Mouse (Mus musculus) cerebellum, postnatal 4 days (tissue): ENCODE data around the gene Cnr2.
"Not testable (repeated sequence)": the region's sequence is repeated elsewhere in the genome, so short reads cannot be mapped to it uniquely, and the experiment has no call there.

Experiments used
- DNase-seq, 2 experiments: peaks; one replicate each; pipeline ENCODE4 v3.0.0; 2022; ENCODE audit warnings: low spot score in 2 of 2, mixed read lengths in 1 of 2

Cnr2 gene

GRCm38 (mm10) chr4:135930239-135930638 is 35.0 kb downstream of the Cnr2 start:
- DNase-seq: no peak

GRCm38 (mm10) chr4:135931832-135932231 is 36.6 kb downstream of the Cnr2 start:
- no peak for DNase-seq

- no peak for DNase-seq
These were observed 39.7 kb downstream of the Cnr2 start for GRCm38 (mm10) chr4:135934708-135935500.

- no peak for DNase-seq
These were observed 40.3 kb downstream of the Cnr2 start for GRCm38 (mm10) chr4:135935502-135935901.

GRCm38 (mm10) chr4:135938858-135939257 is 43.7 kb downstream of the Cnr2 start:
- no peak for DNase-seq

- not testable (repeated sequence) for DNase-seq
These were observed 45.8 kb downstream of the Cnr2 start for GRCm38 (mm10) chr4:135941026-135941425.

- no peak for DNase-seq
These were observed 47.0 kb downstream of the Cnr2 start for GRCm38 (mm10) chr4:135942193-135942592.

GRCm38 (mm10) chr4:135943389-135943788 is 48.2 kb downstream of the Cnr2 start:
- no peak for DNase-seq

- no peak for DNase-seq
These were observed 50.5 kb downstream of the Cnr2 start for GRCm38 (mm10) chr4:135945706-135946105.

GRCm38 (mm10) chr4:135946278-135946658 is 51.1 kb downstream of the Cnr2 start, which contains the start of gene Hmgcl:
Gene Hmgcl (plus strand): TSS chr4:135946448.
- DNase-seq: peak; percentile 80 to 92

- DNase-seq: no peak
These were observed 51.6 kb downstream of the Cnr2 start for GRCm38 (mm10) chr4:135946659-135947301.

GRCm38 (mm10) chr4:135948142-135948541 is 52.9 kb downstream of the Cnr2 start:
- no peak for DNase-seq

GRCm38 (mm10) chr4:135949475-135949874 is 54.3 kb downstream of the Cnr2 start:
- DNase-seq: no peak

- DNase-seq: no peak
These were observed 54.7 kb downstream of the Cnr2 start for GRCm38 (mm10) chr4:135949911-135950310.

GRCm38 (mm10) chr4:135950365-135950764 is 55.2 kb downstream of the Cnr2 start:
- DNase-seq: no peak

- no peak for DNase-seq
These were observed 56.3 kb downstream of the Cnr2 start for GRCm38 (mm10) chr4:135951505-135951904.

- DNase-seq: no peak
These were observed 58.0 kb downstream of the Cnr2 start for GRCm38 (mm10) chr4:135953179-135953578.

GRCm38 (mm10) chr4:135954241-135954640 is 59.0 kb downstream of the Cnr2 start:
- DNase-seq: peak; percentile 62 to 79

GRCm38 (mm10) chr4:135955886-135956285 is 60.7 kb downstream of the Cnr2 start:
- DNase-seq: no peak

GRCm38 (mm10) chr4:135958354-135958753 is 63.2 kb downstream of the Cnr2 start:
- DNase-seq: no peak

- peak; percentile 60 to 75 for DNase-seq
These were observed 65.5 kb downstream of the Cnr2 start for GRCm38 (mm10) chr4:135960717-135961116.

- DNase-seq: no peak
These were observed 66.5 kb downstream of the Cnr2 start for GRCm38 (mm10) chr4:135961709-135962108.

GRCm38 (mm10) chr4:135962198-135962597 is 67.0 kb downstream of the Cnr2 start:
- no peak for DNase-seq
